Mouse (Mus musculus): ENCODE results near the gene Cldn3. TPM values are rescaled to one million over a fixed set of nuclear protein-coding genes. Genes with fewer than 3 reads are reported as not detected.

Cldn3 gene
- polyA plus RNA-seq, 1 experiment: 14.7 TPM

DNA sequence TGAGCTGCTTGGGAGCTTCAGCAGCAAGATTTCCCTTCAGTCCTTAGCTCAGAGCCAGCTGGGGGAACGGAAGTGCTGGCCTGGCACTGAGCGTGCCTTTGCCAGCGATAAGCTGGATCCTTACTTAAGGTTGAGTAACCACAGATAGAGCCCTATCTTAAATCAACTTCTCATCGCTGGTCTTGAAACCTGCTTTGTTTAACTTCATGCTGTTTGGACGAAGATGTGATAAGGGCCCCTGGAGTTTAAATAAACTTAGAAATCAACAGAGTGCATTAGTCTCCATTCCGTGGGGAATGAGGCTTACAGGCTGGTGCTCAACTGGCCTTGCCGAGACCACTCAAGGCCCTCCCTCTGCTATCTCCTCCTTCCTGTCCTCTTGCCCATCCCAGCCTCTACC is 11.7 kb upstream of the Cldn3 start:
- DNase-seq: no peak
- TF ChIP-seq CTCF (IDR thresholded peaks at IDR 0.05; ENCODE audit: borderline replicate concordance, control insufficient read depth, extremely low read depth, insufficient read depth, low read length, poor library complexity) (no peak), POLR2A (IDR thresholded peaks at IDR 0.05; ENCODE audit: control insufficient read depth, extremely low read depth, insufficient read depth, low read length, poor library complexity) (no peak)
- no peaks in the 10 kb centered on the region; the same call in 1 of the 2 replicates for H3K27me3 ChIP-seq (ENCODE audit: control insufficient read depth, insufficient read depth, low read length)
- no peaks in the 10 kb centered on the region for H3K36me3 ChIP-seq (ENCODE audit: control insufficient read depth, insufficient read depth, low read length)
- no peaks in the 10 kb centered on the region for H3K4me1 ChIP-seq (replicated peaks; ENCODE audit: control insufficient read depth, insufficient read depth, low read length)
- no peak overlapping the region for H3K4me3 ChIP-seq (ENCODE audit: control insufficient read depth, insufficient read depth, low read length)
- 39% methylated on average over 7 of the region's 7 CpGs for WGBS
- no peak overlapping the region for H3K27ac ChIP-seq (ENCODE audit: control insufficient read depth, insufficient read depth, low read length)

GRCm38 (mm10) chr5:134974921-134975320 is 11.1 kb upstream of the Cldn3 start:
- TF ChIP-seq POLR2A (IDR thresholded peaks at IDR 0.05; ENCODE audit: control insufficient read depth, extremely low read depth, insufficient read depth, low read length, poor library complexity): no peak
- TF ChIP-seq CTCF (IDR thresholded peaks at IDR 0.05; ENCODE audit: borderline replicate concordance, control insufficient read depth, extremely low read depth, insufficient read depth, low read length, poor library complexity): no peak
- no peak overlapping the region for H3K27ac ChIP-seq (ENCODE audit: control insufficient read depth, insufficient read depth, low read length)
- 45% methylated on average over 2 of the region's 2 CpGs for WGBS

GRCm38 (mm10) chr5:134976164-134976563 is 9.8 kb upstream of the Cldn3 start:
- WGBS: 27% methylated on average over 2 of the region's 2 CpGs
- Histone ChIP-seq H3K4me3 (ENCODE audit: control insufficient read depth, insufficient read depth, low read length) (no peak overlapping the region), H3K4me1 (replicated peaks; ENCODE audit: control insufficient read depth, insufficient read depth, low read length) (no peaks in the 10 kb centered on the region), H3K36me3 (ENCODE audit: control insufficient read depth, insufficient read depth, low read length) (no peaks in the 10 kb centered on the region), H3K27ac (ENCODE audit: control insufficient read depth, insufficient read depth, low read length) (no peak overlapping the region), H3K27me3 (ENCODE audit: control insufficient read depth, insufficient read depth, low read length) (no peaks in the 10 kb centered on the region)
- no peak for DNase-seq
- TF ChIP-seq POLR2A (IDR thresholded peaks at IDR 0.05; ENCODE audit: control insufficient read depth, extremely low read depth, insufficient read depth, low read length, poor library complexity) (no peak), CTCF (IDR thresholded peaks at IDR 0.05; ENCODE audit: borderline replicate concordance, control insufficient read depth, extremely low read depth, insufficient read depth, low read length, poor library complexity) (no peak)

More at GRCm38 (mm10) chr5:134974921-134975320, 11.1 kb upstream of the Cldn3 start:
- Histone ChIP-seq H3K36me3 (ENCODE audit: control insufficient read depth, insufficient read depth, low read length) (no peaks in the 10 kb centered on the region), H3K4me1 (replicated peaks; ENCODE audit: control insufficient read depth, insufficient read depth, low read length) (no peaks in the 10 kb centered on the region), H3K27me3 (ENCODE audit: control insufficient read depth, insufficient read depth, low read length) (no peaks in the 10 kb centered on the region; the same call in 1 of the 2 replicates), H3K4me3 (ENCODE audit: control insufficient read depth, insufficient read depth, low read length) (no peak overlapping the region)
- DNase-seq: no peak

- TF ChIP-seq POLR2A (IDR thresholded peaks at IDR 0.05; ENCODE audit: control insufficient read depth, extremely low read depth, insufficient read depth, low read length, poor library complexity) (no peak), CTCF (IDR thresholded peaks at IDR 0.05; ENCODE audit: borderline replicate concordance, control insufficient read depth, extremely low read depth, insufficient read depth, low read length, poor library complexity) (no peak)
- Histone ChIP-seq H3K36me3 (ENCODE audit: control insufficient read depth, insufficient read depth, low read length) (no peaks in the 10 kb centered on the region), H3K27ac (ENCODE audit: control insufficient read depth, insufficient read depth, low read length) (no peak overlapping the region), H3K27me3 (ENCODE audit: control insufficient read depth, insufficient read depth, low read length) (no peaks in the 10 kb centered on the region), H3K4me3 (ENCODE audit: control insufficient read depth, insufficient read depth, low read length) (no peak overlapping the region), H3K4me1 (replicated peaks; ENCODE audit: control insufficient read depth, insufficient read depth, low read length) (no peaks in the 10 kb centered on the region)
- DNase-seq: no peak
- WGBS: 64% methylated on average over 14 of the region's 14 CpGs
Observed at GRCm38 (mm10) chr5:134976577-134977250, 9.3 kb upstream of the Cldn3 start.

GRCm38 (mm10) chr5:134977837-134978236 is 8.2 kb upstream of the Cldn3 start:
- no peaks in the 10 kb centered on the region for H3K36me3 ChIP-seq (ENCODE audit: control insufficient read depth, insufficient read depth, low read length)
- H3K4me3 ChIP-seq (ENCODE audit: control insufficient read depth, insufficient read depth, low read length): no peak overlapping the region
- 82% methylated on average over 4 of the region's 4 CpGs for WGBS
- no peak overlapping the region for H3K27ac ChIP-seq (ENCODE audit: control insufficient read depth, insufficient read depth, low read length)
- no peaks in the 10 kb centered on the region for H3K27me3 ChIP-seq (ENCODE audit: control insufficient read depth, insufficient read depth, low read length)
- H3K4me1 ChIP-seq (replicated peaks; ENCODE audit: control insufficient read depth, insufficient read depth, low read length): no peaks in the 10 kb centered on the region
- DNase-seq: no peak
- no peak for TF ChIP-seq CTCF (IDR thresholded peaks at IDR 0.05; ENCODE audit: borderline replicate concordance, control insufficient read depth, extremely low read depth, insufficient read depth, low read length, poor library complexity)
- no peak for TF ChIP-seq POLR2A (IDR thresholded peaks at IDR 0.05; ENCODE audit: control insufficient read depth, extremely low read depth, insufficient read depth, low read length, poor library complexity)

GRCm38 (mm10) chr5:134981149-134981548 is 4.9 kb upstream of the Cldn3 start:
- no peak for TF ChIP-seq CTCF (IDR thresholded peaks at IDR 0.05; ENCODE audit: borderline replicate concordance, control insufficient read depth, extremely low read depth, insufficient read depth, low read length, poor library complexity)
- TF ChIP-seq POLR2A (IDR thresholded peaks at IDR 0.05; ENCODE audit: control insufficient read depth, extremely low read depth, insufficient read depth, low read length, poor library complexity): no peak
- no peak for DNase-seq

More at GRCm38 (mm10) chr5:134981149-134981548, 4.9 kb upstream of the Cldn3 start:
- no peaks in the 10 kb centered on the region for H3K36me3 ChIP-seq (ENCODE audit: control insufficient read depth, insufficient read depth, low read length)
- H3K4me1 ChIP-seq (replicated peaks; ENCODE audit: control insufficient read depth, insufficient read depth, low read length): no peaks in the 10 kb centered on the region
- WGBS: 78% methylated on average over 10 of the region's 10 CpGs
- no peak overlapping the region for H3K27ac ChIP-seq (ENCODE audit: control insufficient read depth, insufficient read depth, low read length)
- H3K27me3 ChIP-seq (ENCODE audit: control insufficient read depth, insufficient read depth, low read length): 0 out of 2 replicates have a peak, but pooled peaks cover 2% of the 10 kb centered on the region
- H3K4me3 ChIP-seq (ENCODE audit: control insufficient read depth, insufficient read depth, low read length): no peak overlapping the region

All from thymus, adult 2 months (tissue).